Mouse (Mus musculus) adrenal gland, postnatal 25 days (tissue): ENCODE measurements around the gene Nap1l3. TPM values are rescaled to one million over a fixed set of nuclear protein-coding genes. Genes with fewer than 3 reads are reported as not detected.

ENCODE experiments used
- DNase-seq: peaks from one replicate; pipeline ENCODE4 v3.0.0; 2021; ENCODE audit warnings: mixed read lengths
- long read RNA-seq: library from polyadenylated mRNA; stranded (forward); transcript quantifications from one replicate; pipeline ENCODE4 v2.0.0, GENCODE M21; 2021
- total RNA-seq: library from RNA; stranded (reverse); gene quantifications from 2 replicates; pipeline ENCODE4 v1.2.3, GENCODE M21; 2021

Nap1l3 gene
- 3.4 and 3.9 TPM in 2 replicates for total RNA-seq
- long read RNA-seq, transcript Nap1l3-201 (1 exons, 2,837 nt): major isoform, 10 of 10 reads
- long read RNA-seq, partial matches to known transcripts: 0 of 10 reads
- long read RNA-seq, other reads (novel, unspliced or antisense): 0 of 10 reads

DNA sequence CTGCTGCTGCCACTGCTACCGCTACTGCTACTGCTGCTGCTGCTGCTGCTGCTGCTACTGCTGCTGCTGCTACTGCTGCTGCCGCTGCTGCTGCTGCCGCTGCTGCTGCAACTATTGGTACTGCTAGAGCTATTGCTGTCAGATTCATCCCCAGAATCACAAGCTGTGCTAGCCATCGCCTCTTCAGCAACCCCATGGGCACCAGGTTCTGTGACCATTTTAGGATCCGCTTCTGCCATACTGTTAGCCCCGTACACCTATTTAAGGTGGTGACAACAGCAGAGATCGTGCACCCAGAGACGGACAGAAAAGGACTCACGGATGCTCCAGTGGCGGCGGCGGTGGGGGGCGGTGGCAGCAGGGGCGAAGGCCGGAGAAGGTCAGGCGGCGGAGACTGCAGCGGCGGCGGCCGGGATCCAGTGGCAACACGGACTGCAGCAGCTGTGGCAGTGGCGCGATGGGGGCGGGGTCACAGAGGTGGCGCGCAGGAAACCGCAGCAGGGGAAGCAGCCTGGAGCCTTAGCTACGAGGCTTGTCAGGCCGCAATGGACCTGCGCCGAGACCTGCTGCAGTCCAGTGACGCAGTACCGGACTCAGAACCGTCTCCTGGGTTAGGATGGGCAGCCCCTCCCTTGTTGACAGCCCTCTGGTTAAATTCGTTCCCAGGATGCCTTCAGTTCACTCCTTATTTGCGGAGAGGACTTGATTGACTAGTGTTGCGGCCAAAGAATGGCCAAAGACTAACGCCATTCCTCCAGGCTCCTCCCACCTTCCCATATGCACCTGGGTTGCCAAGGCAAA, at the start of gene Nap1l3:
Nap1l3 (minus strand) TSS at position 621 of the 801 bp plus-strand sequence.
- DNase-seq: peak; percentile 52

DNA sequence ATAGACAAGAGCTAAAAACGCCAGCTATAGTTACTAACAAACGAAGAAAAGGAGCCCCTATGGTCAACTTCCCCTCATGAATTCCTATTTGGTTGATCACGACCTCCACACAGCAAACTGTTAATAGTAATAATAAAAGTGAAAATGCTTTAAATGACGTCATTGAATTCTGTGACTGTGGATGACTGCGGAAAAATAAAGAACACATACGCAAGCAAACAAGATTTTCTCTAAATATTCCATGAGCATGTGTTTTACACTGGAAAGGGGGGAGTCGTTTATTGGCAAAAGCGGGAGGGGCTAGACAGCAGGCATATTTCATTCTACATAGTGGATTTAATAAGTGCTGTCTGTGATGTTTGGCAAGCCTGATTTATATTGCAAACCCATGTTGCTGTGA, 451 bp upstream of the Nap1l3 start:
- DNase-seq: no peak
